Comparison of ENCODE assay signal across 13 mouse cellular contexts in the genomic region with DNA sequence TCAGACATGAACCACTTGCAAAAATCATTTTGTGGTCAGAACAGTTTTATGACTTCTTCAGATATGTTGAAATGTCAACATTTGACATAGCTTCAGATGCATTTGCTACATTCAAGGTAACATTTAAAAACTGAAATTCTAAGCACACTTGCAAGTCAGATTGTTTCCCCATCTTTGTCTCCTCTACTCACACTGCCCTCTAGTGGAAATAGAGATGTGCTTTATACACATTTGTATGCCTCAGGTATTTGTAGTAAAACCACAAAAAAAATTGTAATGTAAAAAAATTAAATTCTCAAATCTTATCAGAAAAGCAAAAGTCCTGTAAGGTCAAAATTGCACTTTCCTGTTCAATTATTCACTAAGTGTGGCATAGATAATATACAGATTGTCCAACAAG. TPM values are rescaled to one million over a fixed set of nuclear protein-coding genes. Genes with fewer than 3 reads are reported as not detected.
DNase-seq lines count a peak whose midpoint lies in the region; ATAC-seq and TF ChIP-seq lines count a peak whose summit lies in the region.
"Had no signal": no experiment of that assay in that cellular context is flagged by ENCODE, and none has a peak within 500 bp of the region (broad histone marks: within the 10 kb centered on the region; RNA-seq: fewer than 3 reads in every experiment).

No protein-coding gene starts in this region.

- H3K27me3 ChIP-seq in lung, postnatal 0 days (replicated peaks; ENCODE audit: insufficient read depth, low read length), result no peaks in the 10 kb centered on the region
- H3K27me3 ChIP-seq in splenic B cell, adult 2 months (ENCODE audit: control insufficient read depth, insufficient read depth, low read length, poor library complexity, severe bottlenecking), result no peaks in the 10 kb centered on the region
- H3K27me3 ChIP-seq: lung, embryonic 15.5 days; neural tube, embryonic 12.5 days had no signal

- peak; percentile 67 for TF ChIP-seq CTCF in lung, postnatal 0 days (IDR thresholded peaks at IDR 0.05)
- TF ChIP-seq CTCF in bone marrow, adult 2 months (IDR thresholded peaks at IDR 0.05; ENCODE audit: control insufficient read depth, insufficient read depth, low read length), result peak; percentile 26; the same call in 1 of the 2 replicates

- intact Hi-C loops in heart, postnatal 25 days (cut with DNase I), result loop anchor here (1.0 to 5.0 kb wide), 2 partner anchors 35 to 49 kb away; a partner anchor contains a TSS

- no peak for TF ChIP-seq POLR2A in bone marrow, adult 2 months (IDR thresholded peaks at IDR 0.05; ENCODE audit: borderline replicate concordance, control insufficient read depth, low read depth, low read length)

- H3K4me3 ChIP-seq in lung, postnatal 0 days (ENCODE audit: low read depth, low read length), result no peak overlapping the region
- H3K4me3 ChIP-seq in bone marrow, adult 2 months (replicated peaks; ENCODE audit: control insufficient read depth, low read depth, low read length), result no peak overlapping the region
- H3K4me3 ChIP-seq: lung, embryonic 15.5 days; neural tube, embryonic 12.5 days had no signal

- H3K4me1 ChIP-seq in lung, postnatal 0 days (ENCODE audit: insufficient read depth, low read depth, low read length), result peaks cover 7% of the 10 kb centered on the region; the same call in 1 of the 2 replicates
- H3K4me1 ChIP-seq in bone marrow, adult 2 months (ENCODE audit: control insufficient read depth, insufficient read depth, low read length), result peaks cover 9% of the 10 kb centered on the region; the same call in 1 of the 2 replicates
- H3K4me1 ChIP-seq: neural tube, embryonic 12.5 days had no signal

- no peak overlapping the region for H3K9ac ChIP-seq in lung, postnatal 0 days (replicated peaks; ENCODE audit: low read depth)
- H3K9ac ChIP-seq: lung, embryonic 15.5 days; neural tube, embryonic 12.5 days had no signal

- peak; percentile 36 for DNase-seq in heart, adult 8-10 months (ENCODE audit: low spot score)
- DNase-seq in heart, postnatal 25 days (ENCODE audit: low spot score), result no peak
- DNase-seq in lung, postnatal 0 days (ENCODE audit: low spot score), result peak; percentile 66
- DNase-seq in lung, postnatal 14 days, result no peak
- DNase-seq in splenic B cell, adult 2 months (ENCODE audit: low read depth, low spot score), result peak; percentile 72
- DNase-seq in layer of hippocampus, adult 9-10 months (ENCODE audit: low spot score), result no peak
- DNase-seq: cerebellum, postnatal 14 days; heart, postnatal 36 days; layer of hippocampus, adult 9-11 months had no signal

- no peak for TF ChIP-seq EP300 in lung, postnatal 0 days (IDR thresholded peaks at IDR 0.05)

- no peaks in the 10 kb centered on the region for H3K9me3 ChIP-seq in lung, postnatal 0 days (ENCODE audit: low read length)
- H3K9me3 ChIP-seq: lung, embryonic 15.5 days; neural tube, embryonic 12.5 days had no signal

- H3K4me2 ChIP-seq in lung, postnatal 0 days (replicated peaks; ENCODE audit: low read depth, low read length), result no peak overlapping the region
- H3K4me2 ChIP-seq: lung, embryonic 15.5 days; neural tube, embryonic 12.5 days had no signal

- H3K27ac ChIP-seq in lung, postnatal 0 days (ENCODE audit: low read length), result no peak overlapping the region
- H3K27ac ChIP-seq in bone marrow, adult 2 months (ENCODE audit: control insufficient read depth, insufficient read depth, low read depth, low read length, poor library complexity), result no peak overlapping the region
- H3K27ac ChIP-seq: lung, embryonic 15.5 days; neural tube, embryonic 12.5 days had no signal

- no peak for ATAC-seq in lung, postnatal 0 days
- ATAC-seq in inflammation-experienced regulatory T-cells, adult 6 months, result no peak

- H3K36me3 ChIP-seq in lung, postnatal 0 days (ENCODE audit: insufficient read depth, low read length), result peaks cover 17% of the 10 kb centered on the region; the same call in 1 of the 2 replicates
- H3K36me3 ChIP-seq in splenic B cell, adult 2 months (ENCODE audit: control insufficient read depth, insufficient read depth, low read length, poor library complexity, severe bottlenecking), result peaks cover 5% of the 10 kb centered on the region

RNA-seq across cellular contexts. Expression of a gene that starts 49.0 kb away (rescaled TPM):
- total RNA-seq in heart, adult 8-10 months (2022), result 100 to 1,000 TPM; 109 to 121 (median 111) TPM
- total RNA-seq in heart, postnatal 25 days (2021), result 100 to 1,000 TPM; 107 to 112 TPM
- 37.3 and 37.7 TPM in 2 replicates for polyA plus RNA-seq in lung, postnatal 0 days (2015; fragmentation: Nextera tagmentation; extraction: Ambion mirVana)
- polyA plus RNA-seq in bone marrow, adult 2 months (2011; ENCODE audit: insufficient read depth, insufficient read length, low replicate concordance, missing spikeins), result 22.7 and 25.7 TPM in 2 replicates
- polyA plus RNA-seq in inflammation-experienced regulatory T-cells, adult 6 months (2017; shearing (Covaris generic)), result 10 to 100 TPM; 43.1 to 57.3 (median 50.7) TPM

RNA-seq across cellular contexts. Expression of a gene that starts 51.8 kb away (rescaled TPM):
- total RNA-seq in heart, adult 8-10 months (2022), result 10 to 100 TPM; 56.7 to 61.6 (median 58.2) TPM
- 10 to 100 TPM; 62.4 to 66.2 TPM for total RNA-seq in heart, postnatal 25 days (2021)
- polyA plus RNA-seq in lung, postnatal 0 days (2015; fragmentation: Nextera tagmentation; extraction: Ambion mirVana), result 221 and 244 TPM in 2 replicates
- 10.8 and 17.6 TPM in 2 replicates for polyA plus RNA-seq in bone marrow, adult 2 months (2011; ENCODE audit: insufficient read depth, insufficient read length, low replicate concordance, missing spikeins)
- 100 to 1,000 TPM in 2 of 3 experiments, 10 to 100 TPM in 1; 93.4 to 125 (median 112) TPM for polyA plus RNA-seq in inflammation-experienced regulatory T-cells, adult 6 months (2017; shearing (Covaris generic))

Comparison
In these comparisons a context has a peak if more than half of its experiments do, and no peak if none do; other contexts are left out.
1. DNase-seq: peak in heart, adult 8-10 months (single experiment), lung, postnatal 0 days (single experiment) and splenic B cell, adult 2 months (single experiment); none in heart, postnatal 25 days (single experiment), lung, postnatal 14 days (single experiment) and layer of hippocampus, adult 9-10 months (single experiment).